Mouse (Mus musculus): ENCODE measurements around the gene Trim7. TPM values are rescaled to one million over a fixed set of nuclear protein-coding genes. Genes with fewer than 3 reads are reported as not detected.

The Trim7 gene
- polyA plus RNA-seq, 1 experiment: 14.4 TPM

- H3K4me1 ChIP-seq (ENCODE audit: control insufficient read depth, insufficient read depth, low read length): no peaks in the 10 kb centered on the region; the same call in 1 of the 2 replicates
- peak overlapping the region; percentile 70 for H3K4me3 ChIP-seq (replicated peaks; ENCODE audit: control insufficient read depth, low read depth, low read length)
- no peak overlapping the region for H3K27ac ChIP-seq (ENCODE audit: control insufficient read depth, insufficient read depth, low read depth, low read length, poor library complexity)
- 11% methylated on average over 23 of the region's 23 CpGs for WGBS
- TF ChIP-seq POLR2A (IDR thresholded peaks at IDR 0.05; ENCODE audit: borderline replicate concordance, control insufficient read depth, low read depth, low read length) (no peak), CTCF (IDR thresholded peaks at IDR 0.05; ENCODE audit: control insufficient read depth, insufficient read depth, low read length) (no peak)
These were observed 26.9 kb downstream of the Trim7 start for GRCm38 (mm10) chr11:48852624-48853473.

GRCm38 (mm10) chr11:48853474-48854180, 27.7 kb downstream of the Trim7 start:
- TF ChIP-seq CTCF (IDR thresholded peaks at IDR 0.05; ENCODE audit: control insufficient read depth, insufficient read depth, low read length) (peak; percentile 35; the same call in 1 of the 2 replicates), POLR2A (IDR thresholded peaks at IDR 0.05; ENCODE audit: borderline replicate concordance, control insufficient read depth, low read depth, low read length) (peak; percentile 48; the same call in 1 of the 2 replicates)
- Histone ChIP-seq H3K4me1 (ENCODE audit: control insufficient read depth, insufficient read depth, low read length) (no peaks in the 10 kb centered on the region; the same call in 1 of the 2 replicates), H3K27ac (ENCODE audit: control insufficient read depth, insufficient read depth, low read depth, low read length, poor library complexity) (peak overlapping the region; percentile 18), H3K4me3 (replicated peaks; ENCODE audit: control insufficient read depth, low read depth, low read length) (peak overlapping the region; percentile 70)
- WGBS: under 1% methylated on average over 31 of the region's 31 CpGs

- TF ChIP-seq CTCF (IDR thresholded peaks at IDR 0.05; ENCODE audit: control insufficient read depth, insufficient read depth, low read length) (peak; percentile 36; the same call in 1 of the 2 replicates), POLR2A (IDR thresholded peaks at IDR 0.05; ENCODE audit: borderline replicate concordance, control insufficient read depth, low read depth, low read length) (no peak)
- Histone ChIP-seq H3K27ac (ENCODE audit: control insufficient read depth, insufficient read depth, low read depth, low read length, poor library complexity) (no peak overlapping the region), H3K4me3 (replicated peaks; ENCODE audit: control insufficient read depth, low read depth, low read length) (no peak overlapping the region), H3K4me1 (ENCODE audit: control insufficient read depth, insufficient read depth, low read length) (no peaks in the 10 kb centered on the region)
- under 1% methylated on average over 6 of the region's 6 CpGs for WGBS
These were observed 33.1 kb downstream of the Trim7 start for GRCm38 (mm10) chr11:48859014-48859413.

- WGBS: 83% methylated on average over 1 of the region's 1 CpGs
These were observed 36.9 kb downstream of the Trim7 start for GRCm38 (mm10) chr11:48862784-48863319.

GRCm38 (mm10) chr11:48863808-48864207, 37.9 kb downstream of the Trim7 start:
- WGBS: 40% methylated on average over 3 of the region's 3 CpGs
- no peak for TF ChIP-seq CTCF (IDR thresholded peaks at IDR 0.05; ENCODE audit: control insufficient read depth, insufficient read depth, low read length)
- TF ChIP-seq POLR2A (IDR thresholded peaks at IDR 0.05; ENCODE audit: borderline replicate concordance, control insufficient read depth, low read depth, low read length): no peak
- no peak overlapping the region for H3K4me3 ChIP-seq (replicated peaks; ENCODE audit: control insufficient read depth, low read depth, low read length)
- no peak overlapping the region for H3K27ac ChIP-seq (ENCODE audit: control insufficient read depth, insufficient read depth, low read depth, low read length, poor library complexity)
- no peaks in the 10 kb centered on the region for H3K4me1 ChIP-seq (ENCODE audit: control insufficient read depth, insufficient read depth, low read length)

More at GRCm38 (mm10) chr11:48862784-48863319, 36.9 kb downstream of the Trim7 start:
- TF ChIP-seq CTCF (IDR thresholded peaks at IDR 0.05; ENCODE audit: control insufficient read depth, insufficient read depth, low read length) (no peak), POLR2A (IDR thresholded peaks at IDR 0.05; ENCODE audit: borderline replicate concordance, control insufficient read depth, low read depth, low read length) (no peak)
- Histone ChIP-seq H3K4me1 (ENCODE audit: control insufficient read depth, insufficient read depth, low read length) (no peaks in the 10 kb centered on the region), H3K27ac (ENCODE audit: control insufficient read depth, insufficient read depth, low read depth, low read length, poor library complexity) (no peak overlapping the region), H3K4me3 (replicated peaks; ENCODE audit: control insufficient read depth, low read depth, low read length) (no peak overlapping the region)

GRCm38 (mm10) chr11:48866481-48866880, 40.5 kb downstream of the Trim7 start:
- H3K4me3 ChIP-seq (replicated peaks; ENCODE audit: control insufficient read depth, low read depth, low read length): no peak overlapping the region
- H3K4me1 ChIP-seq (ENCODE audit: control insufficient read depth, insufficient read depth, low read length): no peaks in the 10 kb centered on the region; the same call in 1 of the 2 replicates
- no peak for TF ChIP-seq CTCF (IDR thresholded peaks at IDR 0.05; ENCODE audit: control insufficient read depth, insufficient read depth, low read length)
- no peak for TF ChIP-seq POLR2A (IDR thresholded peaks at IDR 0.05; ENCODE audit: borderline replicate concordance, control insufficient read depth, low read depth, low read length)
- no peak overlapping the region for H3K27ac ChIP-seq (ENCODE audit: control insufficient read depth, insufficient read depth, low read depth, low read length, poor library complexity)
- 92% methylated on average over 9 of the region's 9 CpGs for WGBS

GRCm38 (mm10) chr11:48869380-48870110, 43.6 kb downstream of the Trim7 start:
- 1% methylated on average over 7 of the region's 7 CpGs for WGBS
- Histone ChIP-seq H3K27ac (ENCODE audit: control insufficient read depth, insufficient read depth, low read depth, low read length, poor library complexity) (peak overlapping the region; percentile 27; the same call in 1 of the 2 replicates), H3K4me1 (ENCODE audit: control insufficient read depth, insufficient read depth, low read length) (no peaks in the 10 kb centered on the region; the same call in 1 of the 2 replicates), H3K4me3 (replicated peaks; ENCODE audit: control insufficient read depth, low read depth, low read length) (peak overlapping the region; percentile 75)
- 0 out of 2 replicates have a peak, but pooled peaks have one; percentile 15 for TF ChIP-seq POLR2A (IDR thresholded peaks at IDR 0.05; ENCODE audit: borderline replicate concordance, control insufficient read depth, low read depth, low read length)
- TF ChIP-seq CTCF (IDR thresholded peaks at IDR 0.05; ENCODE audit: control insufficient read depth, insufficient read depth, low read length): no peak

All from bone marrow, adult 2 months (tissue).